Mouse (Mus musculus) intestine, embryonic 14.5 days (tissue): ENCODE measurements around the gene Pitpnm1. TPM values are rescaled to one million over a fixed set of nuclear protein-coding genes. Genes with fewer than 3 reads are reported as not detected.

Experiments used
- ATAC-seq: fragments of 200-750 bp; cut with Nextera tagmentation; replicated peaks from 2 replicates; pipeline ENCODE4 v1.8.0; 2017; ENCODE audit warnings: low read depth, moderate number of reproducible peaks, moderate TSS enrichment, moderate library complexity; ENCODE audit not compliant: low FRiP score, low TSS enrichment
- DNase-seq: peaks from one replicate; pipeline ENCODE4 v3.0.0-alpha.2; 2018; ENCODE audit warnings: low spot score
- H3K27ac ChIP-seq: fragments of 300-500 bp; sonication (generic); 2 replicates; pipeline ENCODE4 v1.5.1; 2014; ENCODE audit warnings: low read depth, mild to moderate bottlenecking, control low read depth
- H3K27me3 ChIP-seq: fragments of 300-500 bp; sonication (generic); replicated peaks from 2 replicates; pipeline ENCODE4 v1.6.1; 2014; ENCODE audit warnings: low read length, control low read depth; ENCODE audit not compliant: control insufficient read depth, insufficient read depth
- H3K36me3 ChIP-seq: fragments of 300-500 bp; sonication (generic); 2 replicates; pipeline ENCODE4 v1.6.1; 2014; ENCODE audit warnings: low read length, control low read depth; ENCODE audit not compliant: control insufficient read depth, insufficient read depth
- H3K4me1 ChIP-seq: fragments of 300-500 bp; sonication (generic); replicated peaks from 2 replicates; pipeline ENCODE4 v1.6.1; 2014; ENCODE audit warnings: low read length, control low read depth, mixed read lengths; ENCODE audit not compliant: control insufficient read depth, insufficient read depth
- H3K4me2 ChIP-seq: fragments of 300-500 bp; sonication (generic); 2 replicates; pipeline ENCODE4 v1.6.1; 2014; ENCODE audit warnings: low read length
- H3K4me3 ChIP-seq: fragments of 300-500 bp; sonication (generic); 2 replicates; pipeline ENCODE4 v1.5.1; 2014; ENCODE audit warnings: low read depth, low read length, control low read depth, mixed read lengths
- H3K9ac ChIP-seq: fragments of 300-500 bp; sonication (generic); 2 replicates; pipeline ENCODE4 v1.6.1; 2014; ENCODE audit warnings: mild to moderate bottlenecking, low read length
- H3K9me3 ChIP-seq: fragments of 300-500 bp; sonication (generic); 2 replicates; pipeline ENCODE4 v1.6.1; 2016; ENCODE audit warnings: low read length, control low read depth; ENCODE audit not compliant: control insufficient read depth
- WGBS: fragments of 180-500 bp; shearing (Covaris S2); extraction: QIAGEN DNeasy Blood & Tissue Kit; methylation state at CpG from one replicate; pipeline ENCODE4 v1.1.7; 2014; 5-methylcytosine and 5-hydroxymethylcytosine counted together
- polyA plus RNA-seq: library from polyadenylated mRNA; unstranded; fragments of >200 nt; fragmentation: Nextera tagmentation; extraction: Ambion mirVana; gene quantifications from 2 replicates; pipeline ENCODE4 v1.2.1, GENCODE M21; 2014

The Pitpnm1 gene
- polyA plus RNA-seq, 1 experiment from 2014 or later: 14.3 TPM

- no peak for DNase-seq
Measured at GRCm38 (mm10) chr19:4087090-4087489, 12.7 kb upstream of the Pitpnm1 start.

GRCm38 (mm10) chr19:4088146-4088545 is 11.7 kb upstream of the Pitpnm1 start:
- no peak overlapping the region for H3K9ac ChIP-seq
- H3K9me3 ChIP-seq: no peaks in the 10 kb centered on the region
- H3K4me3 ChIP-seq: no peak overlapping the region
- H3K36me3 ChIP-seq: no peaks in the 10 kb centered on the region
- no peak overlapping the region for H3K27ac ChIP-seq
- H3K27me3 ChIP-seq: no peaks in the 10 kb centered on the region
- no peaks in the 10 kb centered on the region for H3K4me1 ChIP-seq
- DNase-seq: no peak
- no peak for ATAC-seq
- H3K4me2 ChIP-seq: no peak overlapping the region
- 40% methylated on average over 5 of the region's 5 CpGs for WGBS

More at GRCm38 (mm10) chr19:4087090-4087489, 12.7 kb upstream of the Pitpnm1 start:
- no peak for ATAC-seq
- Histone ChIP-seq H3K27me3 (no peaks in the 10 kb centered on the region), H3K9me3 (no peaks in the 10 kb centered on the region), H3K36me3 (no peaks in the 10 kb centered on the region), H3K27ac (no peak overlapping the region), H3K4me2 (no peak overlapping the region), H3K4me3 (no peak overlapping the region), H3K9ac (no peak overlapping the region), H3K4me1 (no peaks in the 10 kb centered on the region)
- 87% methylated on average over 5 of the region's 5 CpGs for WGBS

- H3K4me1 ChIP-seq: no peaks in the 10 kb centered on the region
- H3K9ac ChIP-seq: no peak overlapping the region
- H3K36me3 ChIP-seq: no peaks in the 10 kb centered on the region
- no peak overlapping the region for H3K27ac ChIP-seq
- ATAC-seq (no peak), DNase-seq (no peak)
- no peaks in the 10 kb centered on the region for H3K27me3 ChIP-seq
- no peak overlapping the region for H3K4me2 ChIP-seq
- H3K9me3 ChIP-seq: no peaks in the 10 kb centered on the region
- 74% methylated on average over 6 of the region's 6 CpGs for WGBS
- H3K4me3 ChIP-seq: no peak overlapping the region
Measured at GRCm38 (mm10) chr19:4089128-4089527, 10.7 kb upstream of the Pitpnm1 start.

- DNase-seq: no peak
- WGBS: 85% methylated on average over 3 of the region's 3 CpGs
Measured at GRCm38 (mm10) chr19:4090446-4090845, 9.4 kb upstream of the Pitpnm1 start.

GRCm38 (mm10) chr19:4091383-4091782 is 8.4 kb upstream of the Pitpnm1 start:
- Histone ChIP-seq H3K4me1 (peaks cover 4% of the 10 kb centered on the region), H3K9ac (no peak overlapping the region), H3K4me2 (no peak overlapping the region), H3K27me3 (no peaks in the 10 kb centered on the region), H3K27ac (no peak overlapping the region), H3K9me3 (no peaks in the 10 kb centered on the region), H3K36me3 (no peaks in the 10 kb centered on the region), H3K4me3 (no peak overlapping the region)
- DNase-seq (no peak), ATAC-seq (no peak)
- WGBS: 60% methylated on average over 2 of the region's 2 CpGs

More at GRCm38 (mm10) chr19:4090446-4090845, 9.4 kb upstream of the Pitpnm1 start:
- H3K27me3 ChIP-seq: no peaks in the 10 kb centered on the region
- H3K27ac ChIP-seq: no peak overlapping the region
- no peaks in the 10 kb centered on the region for H3K4me1 ChIP-seq
- H3K36me3 ChIP-seq: no peaks in the 10 kb centered on the region
- H3K4me3 ChIP-seq: no peak overlapping the region
- no peak for ATAC-seq
- H3K9ac ChIP-seq: no peak overlapping the region
- no peaks in the 10 kb centered on the region for H3K9me3 ChIP-seq
- H3K4me2 ChIP-seq: no peak overlapping the region

GRCm38 (mm10) chr19:4092750-4093149 is 7.0 kb upstream of the Pitpnm1 start:
- no peak for ATAC-seq
- WGBS: 63% methylated on average over 3 of the region's 3 CpGs
- no peak overlapping the region for H3K27ac ChIP-seq
- no peaks in the 10 kb centered on the region for H3K36me3 ChIP-seq
- H3K9me3 ChIP-seq: no peaks in the 10 kb centered on the region
- peaks cover 6% of the 10 kb centered on the region for H3K4me1 ChIP-seq
- no peaks in the 10 kb centered on the region for H3K27me3 ChIP-seq
- no peak for DNase-seq
- no peak overlapping the region for H3K4me2 ChIP-seq
- H3K9ac ChIP-seq: no peak overlapping the region
- no peak overlapping the region for H3K4me3 ChIP-seq

GRCm38 (mm10) chr19:4093772-4094171 is 6.0 kb upstream of the Pitpnm1 start:
- Histone ChIP-seq H3K4me3 (no peak overlapping the region), H3K9ac (no peak overlapping the region), H3K27me3 (no peaks in the 10 kb centered on the region), H3K4me2 (no peak overlapping the region), H3K27ac (no peak overlapping the region), H3K36me3 (no peaks in the 10 kb centered on the region), H3K9me3 (no peaks in the 10 kb centered on the region), H3K4me1 (peaks cover 14% of the 10 kb centered on the region)
- DNase-seq (no peak), ATAC-seq (no peak)
- 62% methylated on average over 7 of the region's 7 CpGs for WGBS

GRCm38 (mm10) chr19:4094348-4094747 is 5.5 kb upstream of the Pitpnm1 start:
- H3K36me3 ChIP-seq: no peaks in the 10 kb centered on the region
- ATAC-seq (no peak), DNase-seq (no peak)
- H3K4me1 ChIP-seq: peaks cover 16% of the 10 kb centered on the region
- no peak overlapping the region for H3K9ac ChIP-seq
- 88% methylated on average over 3 of the region's 3 CpGs for WGBS
- H3K4me2 ChIP-seq: no peak overlapping the region
- no peaks in the 10 kb centered on the region for H3K9me3 ChIP-seq
- H3K27me3 ChIP-seq: no peaks in the 10 kb centered on the region
- H3K4me3 ChIP-seq: no peak overlapping the region
- H3K27ac ChIP-seq: no peak overlapping the region

- DNase-seq (no peak), ATAC-seq (no peak)
- H3K9ac ChIP-seq: no peak overlapping the region
- H3K27me3 ChIP-seq: no peaks in the 10 kb centered on the region
- H3K27ac ChIP-seq: no peak overlapping the region
- H3K4me2 ChIP-seq: no peak overlapping the region
- H3K36me3 ChIP-seq: no peaks in the 10 kb centered on the region
- H3K4me3 ChIP-seq: no peak overlapping the region
- H3K4me1 ChIP-seq: peaks cover 20% of the 10 kb centered on the region
- no peaks in the 10 kb centered on the region for H3K9me3 ChIP-seq
- WGBS: 79% methylated on average over 5 of the region's 5 CpGs
Measured at GRCm38 (mm10) chr19:4094774-4095303, 5.0 kb upstream of the Pitpnm1 start.
